Mouse (Mus musculus) sigmoid colon, adult 10 weeks (tissue): ENCODE measurements around the gene Naa35. TPM values are rescaled to one million over a fixed set of nuclear protein-coding genes. Genes with fewer than 3 reads are reported as not detected.

ENCODE experiments used
- polyA plus RNA-seq: library from polyadenylated mRNA; stranded (reverse); fragments of 350-450 nt; fragmentation: Illumina TruSeq; extraction: RNeasy Lipid Tissue Mini Kit (QIAGEN cat#74804); gene quantifications from one replicate; pipeline ENCODE4 v1.2.3, GENCODE M21; 2014; ENCODE audit warnings: low read depth, low replicate concordance

The Naa35 gene
- polyA plus RNA-seq, result 252 TPM

DNA sequence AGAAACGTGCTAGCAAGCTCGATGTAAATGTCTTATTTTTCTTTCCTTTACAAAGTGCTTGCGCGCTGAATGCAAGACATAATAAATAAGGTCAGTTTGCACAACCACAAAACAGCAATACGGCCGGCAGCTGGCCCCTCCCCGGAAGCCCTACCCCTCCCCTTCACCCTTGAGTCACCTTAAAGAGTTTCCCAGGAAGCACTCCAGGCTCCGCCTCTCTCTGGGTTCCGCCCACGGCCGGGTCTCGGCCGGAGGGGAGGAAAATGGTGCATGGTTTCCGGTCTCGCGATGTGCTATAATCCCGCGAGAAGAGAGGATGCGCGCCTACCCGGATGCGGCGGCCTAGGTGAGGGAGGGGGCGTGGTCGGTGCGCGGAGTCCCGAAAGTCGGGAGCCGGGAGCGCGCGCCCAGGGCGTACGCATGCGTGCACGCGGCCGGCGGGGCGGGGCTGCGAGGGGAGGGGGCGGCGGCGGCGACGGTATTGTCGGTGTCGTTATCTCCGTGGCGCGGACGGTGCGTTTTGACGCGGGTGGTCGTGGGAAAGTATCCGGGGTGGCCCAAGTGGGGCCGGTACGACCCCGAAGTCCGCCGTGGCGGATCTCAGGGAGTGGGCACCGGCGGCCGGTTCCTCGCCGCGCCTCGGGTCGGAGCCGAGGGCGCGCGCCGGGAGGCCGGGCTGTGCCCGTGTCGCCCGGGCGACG is at the start of gene Naa35, which contains the start of gene Agtpbp1:
Gene Naa35, plus strand, starts transcription at position 313 of the 701 bp plus-strand sequence.
Gene Agtpbp1, minus strand, starts transcription at position 281 of the 701 bp plus-strand sequence.

GRCm38 (mm10) chr13:59675151-59676011 is 90.3 kb downstream of the Naa35 start, which contains the start of gene Golm1:
Gene Golm1 (minus strand): TSS chr13:59675811.

Other genes starting within 250 kb of the Naa35 start
- 20.2 TPM for gene Agtpbp1, start within 50 bp of the Naa35 start, polyA plus RNA-seq
- 555 TPM for gene Golm1, start 90.6 kb downstream of the Naa35 start, polyA plus RNA-seq
- not detected for gene 4921517D22Rik, start 108.8 kb downstream of the Naa35 start, polyA plus RNA-seq
- gene Spata31d1a, start 125.1 kb downstream of the Naa35 start, polyA plus RNA-seq, result not detected
- not detected for gene Spata31d1b, start 127.0 kb downstream of the Naa35 start, polyA plus RNA-seq
- not detected for gene Spata31d1d, start 146.5 kb downstream of the Naa35 start, polyA plus RNA-seq
- gene 1700014D04Rik, start 161.5 kb downstream of the Naa35 start, polyA plus RNA-seq, result not detected
- gene Isca1, start 184.6 kb downstream of the Naa35 start, polyA plus RNA-seq, result 101 TPM
- not detected for gene Gm49354, start 197.0 kb downstream of the Naa35 start, polyA plus RNA-seq
- 295 TPM for gene Tut7, start 237.9 kb downstream of the Naa35 start, polyA plus RNA-seq